Mouse (Mus musculus): ENCODE data around the gene Gm49380. TPM values are rescaled to one million over a fixed set of nuclear protein-coding genes. Genes with fewer than 3 reads are reported as not detected.
"Not testable (repeated sequence)": the region's sequence is repeated elsewhere in the genome, so short reads cannot be mapped to it uniquely, and the experiment has no call there.

Gene Gm49380
- polyA plus RNA-seq, 1 experiment from 2014 or later: 0.36 TPM

DNA sequence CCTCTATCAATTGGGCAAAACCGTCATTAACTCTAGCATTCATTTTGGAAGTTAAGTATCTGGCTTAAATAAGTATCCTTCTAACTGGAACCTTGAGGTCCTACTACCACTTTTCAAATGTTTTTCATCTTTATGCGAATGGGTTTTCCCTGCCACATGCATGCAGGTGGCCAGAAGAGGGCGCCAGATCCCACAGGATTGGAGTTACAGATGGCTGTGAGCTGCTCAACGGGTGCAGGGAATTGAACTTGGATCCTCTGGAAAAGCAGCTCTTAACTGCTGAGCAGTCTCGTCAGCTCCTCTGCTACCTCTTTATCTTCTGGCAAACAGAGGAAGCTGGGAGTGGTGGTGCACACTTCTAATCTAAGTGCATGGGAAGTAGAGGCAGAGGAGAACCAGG is 5.7 kb upstream of the Gm49380 start:
- Histone ChIP-seq H3K4me3 (no peak overlapping the region), H3K36me3 (replicated peaks) (no peaks in the 10 kb centered on the region), H3K4me1 (0 out of 2 replicates have a peak, but pooled peaks cover 3% of the 10 kb centered on the region), H3K27ac (no peak overlapping the region), H3K9me3 (no peaks in the 10 kb centered on the region), H3K27me3 (ENCODE audit: poor library complexity, severe bottlenecking) (no peaks in the 10 kb centered on the region)
- DNase-seq (ENCODE audit: extremely low spot score, low spot score): no peak
- 51% methylated on average over 5 of the region's 5 CpGs for WGBS

DNA sequence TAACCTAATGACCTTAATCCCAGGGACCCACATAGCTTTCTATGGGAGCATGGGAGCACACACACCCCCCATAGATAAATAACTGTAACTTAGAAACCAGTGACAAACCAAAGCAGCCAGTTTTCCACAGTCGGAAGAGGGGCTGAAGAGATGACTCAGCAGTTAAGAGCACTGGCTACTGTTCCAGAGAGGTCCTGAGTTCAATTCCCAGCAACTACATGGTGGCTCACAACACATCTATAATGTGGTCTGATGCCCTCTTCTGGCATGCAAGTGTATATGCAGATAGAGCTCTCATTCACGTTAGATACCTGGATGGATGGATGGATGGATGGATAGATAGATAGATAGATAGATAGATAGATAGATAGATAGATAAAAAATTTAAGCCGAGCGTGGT is 2.9 kb upstream of the Gm49380 start:
- no peak for DNase-seq (ENCODE audit: extremely low spot score, low spot score)

DNA sequence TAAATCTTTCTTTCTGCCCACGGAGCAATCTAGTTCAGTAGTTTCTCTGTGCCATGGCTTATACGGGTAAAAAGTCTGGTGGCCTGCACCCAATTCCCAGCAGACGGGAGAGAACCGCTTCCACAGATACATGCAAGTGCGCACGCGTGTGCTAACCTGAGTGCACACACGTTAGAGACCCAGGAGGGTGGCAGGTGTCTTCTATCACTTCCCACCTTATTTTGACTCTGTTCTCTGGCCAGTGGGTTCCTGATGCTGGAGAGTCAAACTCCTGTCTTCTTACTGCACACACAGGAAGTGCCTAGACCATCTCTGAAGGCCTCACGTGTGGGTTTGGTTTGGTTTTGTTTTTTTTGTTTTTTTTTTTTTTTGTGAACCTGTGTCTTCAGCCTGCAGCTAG is 2.3 kb upstream of the Gm49380 start:
- Histone ChIP-seq H3K27ac (no peak overlapping the region), H3K9me3 (no peaks in the 10 kb centered on the region), H3K4me3 (no peak overlapping the region), H3K36me3 (replicated peaks) (peaks cover 8% of the 10 kb centered on the region), H3K4me1 (peaks cover 26% of the 10 kb centered on the region), H3K27me3 (ENCODE audit: poor library complexity, severe bottlenecking) (no peaks in the 10 kb centered on the region)
- DNase-seq (ENCODE audit: extremely low spot score, low spot score): no peak
- 94% methylated on average over 9 of the region's 9 CpGs for WGBS

More for the DNA sequence above, 2.9 kb upstream of the Gm49380 start:
- Histone ChIP-seq H3K4me1 (peaks cover 21% of the 10 kb centered on the region), H3K36me3 (replicated peaks) (peaks cover 4% of the 10 kb centered on the region; the same call in 1 of the 2 replicates), H3K9me3 (no peaks in the 10 kb centered on the region), H3K27ac (no peak overlapping the region), H3K27me3 (ENCODE audit: poor library complexity, severe bottlenecking) (no peaks in the 10 kb centered on the region), H3K4me3 (no peak overlapping the region)
- 87% methylated on average over 4 of the region's 4 CpGs for WGBS

DNA sequence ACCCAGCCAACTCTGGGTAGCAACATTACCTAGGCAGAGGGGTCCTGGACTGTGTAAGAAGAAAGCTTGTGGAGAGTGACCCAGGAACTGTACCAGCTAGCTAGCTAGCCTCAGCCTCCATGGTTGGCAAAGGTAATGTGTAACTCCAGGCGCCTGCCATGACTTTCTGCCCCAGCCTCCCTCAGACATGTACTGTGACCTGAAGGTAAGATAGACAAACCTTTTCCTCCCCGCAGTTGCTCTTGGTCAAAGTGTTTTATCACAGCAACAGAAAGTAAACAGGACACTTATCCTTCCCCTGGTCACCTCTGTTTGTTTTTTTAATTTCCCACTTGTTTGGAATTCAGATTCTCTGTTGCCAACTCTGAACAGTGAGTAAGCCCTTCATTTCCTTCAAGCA is 1.2 kb upstream of the Gm49380 start:
- H3K27ac ChIP-seq: peak overlapping the region; percentile 95

DNA sequence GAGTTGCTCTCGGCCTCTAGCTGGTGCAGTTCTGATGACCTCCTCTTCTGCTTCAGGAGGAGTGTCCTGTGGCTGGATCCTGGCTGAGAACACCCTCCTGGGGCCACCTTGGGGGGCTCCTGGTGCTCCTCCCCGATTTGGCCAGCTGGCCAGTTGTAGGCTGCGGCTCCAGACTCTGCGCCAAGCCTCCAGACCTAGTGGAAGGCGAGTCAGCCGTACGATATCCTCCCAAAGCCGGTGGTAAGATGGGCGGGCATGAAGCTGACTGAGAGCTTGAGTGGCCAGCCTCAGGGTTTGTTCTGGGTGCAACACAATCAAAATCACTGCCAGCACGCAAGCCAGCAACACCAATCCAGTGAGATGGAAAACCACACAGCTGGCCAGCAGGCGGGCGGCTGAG is 1.4 kb downstream of the Gm49380 start:
- not testable (repeated sequence) for H3K27ac ChIP-seq; DNase-seq (ENCODE audit: extremely low spot score, low spot score); H3K27me3 ChIP-seq (ENCODE audit: poor library complexity, severe bottlenecking); H3K9me3 ChIP-seq
- peaks cover 43% of the 10 kb centered on the region for H3K36me3 ChIP-seq (replicated peaks)
- H3K4me3 ChIP-seq: peak overlapping the region; percentile 90
- WGBS: 74% methylated on average over 9 of the region's 12 CpGs
- H3K4me1 ChIP-seq: peaks cover 63% of the 10 kb centered on the region

More for the DNA sequence above, 1.2 kb upstream of the Gm49380 start:
- peaks cover 18% of the 10 kb centered on the region for H3K36me3 ChIP-seq (replicated peaks)
- peaks cover 37% of the 10 kb centered on the region for H3K4me1 ChIP-seq
- H3K27me3 ChIP-seq (ENCODE audit: poor library complexity, severe bottlenecking): no peaks in the 10 kb centered on the region
- no peak for DNase-seq (ENCODE audit: extremely low spot score, low spot score)
- no peak overlapping the region for H3K4me3 ChIP-seq
- no peaks in the 10 kb centered on the region for H3K9me3 ChIP-seq
- 89% methylated on average over 2 of the region's 2 CpGs for WGBS

DNA sequence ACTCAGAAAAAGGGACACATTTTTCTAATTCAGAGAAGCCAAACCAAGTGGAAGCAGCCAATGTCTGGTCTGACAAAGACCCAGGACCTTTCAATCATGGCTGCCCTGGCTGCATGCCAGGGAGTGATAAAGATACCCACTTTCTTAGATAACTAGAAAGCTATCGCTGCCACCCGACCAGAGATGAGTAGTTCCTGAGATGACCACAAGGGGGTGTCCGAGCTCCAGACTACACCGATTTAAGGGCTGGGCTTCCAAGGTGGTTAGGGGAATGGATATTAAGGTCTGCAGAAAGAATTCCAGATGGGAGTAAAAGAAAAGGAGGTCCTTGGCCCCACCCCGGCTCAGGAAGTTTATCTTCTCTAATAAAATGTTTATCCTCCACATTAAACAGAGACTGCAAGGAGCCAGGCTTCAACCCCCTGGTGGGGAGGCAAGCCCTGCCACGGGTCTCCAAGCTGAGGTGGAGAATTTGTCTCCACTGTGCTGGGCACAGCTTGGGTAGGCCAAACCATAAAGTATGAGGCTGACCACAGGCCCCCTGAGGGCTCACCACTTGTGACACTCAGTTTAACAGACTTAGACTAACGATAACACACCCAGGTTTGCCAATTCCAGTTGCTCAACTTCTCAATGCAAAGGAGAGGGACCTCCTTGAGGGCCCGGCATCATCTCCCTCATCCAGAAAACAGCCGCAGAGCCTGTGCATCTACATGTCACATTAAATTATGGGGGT is 3.8 kb downstream of the Gm49380 start:
- WGBS: 38% methylated on average over 9 of the region's 9 CpGs
- Histone ChIP-seq H3K4me1 (peaks cover 82% of the 10 kb centered on the region), H3K4me3 (peak overlapping the region; percentile 31), H3K27ac (0 out of 2 replicates have a peak overlapping the region, but pooled peaks have one; percentile 44), H3K36me3 (replicated peaks) (peaks cover 64% of the 10 kb centered on the region), H3K9me3 (no peaks in the 10 kb centered on the region), H3K27me3 (ENCODE audit: poor library complexity, severe bottlenecking) (no peaks in the 10 kb centered on the region)
- peak; percentile 74 for DNase-seq (ENCODE audit: extremely low spot score, low spot score)

DNA sequence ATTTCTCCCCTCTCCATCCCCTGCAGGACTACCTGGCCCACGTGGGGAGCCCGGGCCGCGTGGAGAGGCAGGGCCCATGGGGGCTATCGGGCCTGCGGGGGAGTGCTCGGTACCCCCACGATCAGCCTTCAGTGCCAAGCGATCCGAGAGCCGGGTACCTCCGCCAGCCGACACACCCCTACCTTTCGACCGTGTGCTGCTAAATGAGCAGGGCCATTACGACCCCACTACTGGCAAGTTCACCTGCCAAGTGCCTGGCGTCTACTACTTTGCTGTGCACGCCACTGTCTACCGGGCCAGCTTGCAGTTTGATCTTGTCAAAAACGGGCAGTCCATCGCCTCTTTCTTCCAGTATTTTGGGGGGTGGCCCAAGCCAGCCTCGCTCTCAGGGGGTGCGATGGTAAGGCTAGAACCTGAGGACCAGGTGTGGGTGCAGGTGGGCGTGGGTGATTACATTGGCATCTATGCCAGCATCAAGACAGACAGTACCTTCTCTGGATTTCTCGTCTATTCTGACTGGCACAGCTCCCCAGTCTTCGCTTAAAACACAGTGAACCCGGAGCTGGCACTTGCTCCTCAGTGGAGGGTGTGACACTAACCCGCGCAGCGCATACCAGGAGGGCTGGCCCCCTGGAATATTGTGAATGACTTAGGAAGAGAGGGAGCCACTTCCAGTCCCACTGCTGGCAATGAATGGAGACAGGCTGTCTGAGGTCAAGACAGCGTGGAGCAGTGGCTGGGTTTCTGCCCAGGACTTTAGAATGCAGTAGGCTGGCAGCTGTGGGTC is 4.8 kb downstream of the Gm49380 start:
- Histone ChIP-seq H3K4me3 (peak overlapping the region; percentile 31), H3K27ac (peak overlapping the region; percentile 72), H3K36me3 (replicated peaks) (peaks cover 74% of the 10 kb centered on the region), H3K27me3 (ENCODE audit: poor library complexity, severe bottlenecking) (no peaks in the 10 kb centered on the region), H3K9me3 (no peaks in the 10 kb centered on the region), H3K4me1 (peaks cover 73% of the 10 kb centered on the region)
- no peak for DNase-seq (ENCODE audit: extremely low spot score, low spot score)
- 81% methylated on average over 31 of the region's 31 CpGs for whole genome bisulfite sequencing

DNA sequence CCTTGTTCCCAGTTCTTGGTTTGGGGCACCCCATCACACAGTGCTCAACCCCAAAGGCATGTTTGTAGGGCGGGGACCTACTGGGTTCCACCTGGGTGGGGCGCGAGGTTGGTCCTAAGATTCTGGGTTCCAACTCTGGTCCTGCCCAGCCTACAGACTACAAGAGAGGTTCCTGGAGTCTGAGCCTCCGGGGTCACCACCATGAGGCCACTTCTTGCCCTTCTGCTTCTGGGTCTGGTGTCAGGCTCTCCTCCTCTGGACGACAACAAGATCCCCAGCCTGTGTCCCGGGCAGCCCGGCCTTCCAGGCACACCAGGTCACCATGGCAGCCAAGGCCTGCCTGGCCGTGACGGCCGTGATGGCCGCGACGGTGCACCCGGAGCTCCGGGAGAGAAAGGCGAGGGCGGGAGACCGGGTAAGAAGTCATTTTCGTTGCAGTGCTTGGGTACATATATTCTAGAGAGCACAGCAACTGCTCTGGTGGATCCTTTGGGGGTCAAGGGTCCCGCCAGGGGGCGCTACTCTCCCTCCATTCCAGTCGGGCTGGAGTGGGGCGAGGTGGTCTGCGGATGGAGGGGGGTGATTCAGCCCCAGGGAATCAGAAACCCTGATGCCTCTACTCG is 5.6 kb downstream of the Gm49380 start:
- peaks cover 82% of the 10 kb centered on the region for H3K36me3 ChIP-seq (replicated peaks)

DNA sequence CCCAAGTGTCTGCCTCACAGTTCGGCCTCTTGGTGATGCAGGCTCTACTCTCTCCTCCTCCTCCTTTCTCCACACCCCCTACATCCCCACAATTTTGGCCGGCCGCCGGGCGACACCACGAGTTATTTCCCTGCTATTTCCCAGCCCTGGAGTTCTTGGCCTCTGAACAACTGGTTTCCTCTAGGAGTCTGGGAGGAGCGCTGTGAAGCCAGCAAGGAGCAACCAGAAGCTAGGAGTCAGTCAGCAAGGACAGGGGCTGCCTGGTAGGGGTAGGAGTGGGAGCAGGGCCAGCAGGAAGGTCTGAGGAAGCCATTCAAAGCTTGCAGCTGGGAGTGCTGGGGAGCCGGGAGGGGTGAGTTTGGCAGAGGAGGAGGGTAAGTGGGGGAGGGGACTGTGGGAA is 6.2 kb downstream of the Gm49380 start, which contains the start of gene C1qtnf5:
TSS of gene C1qtnf5 (plus strand) at position 136 of the 400 bp plus-strand sequence.
- Histone ChIP-seq H3K4me1 (peaks cover 75% of the 10 kb centered on the region), H3K4me3 (peak within 1 kb of the TSS; percentile 31), H3K27ac (peak within 1 kb of the TSS; percentile 72), H3K27me3 (ENCODE audit: poor library complexity, severe bottlenecking) (no peaks in the 10 kb centered on the region), H3K36me3 (replicated peaks) (peaks cover 87% of the 10 kb centered on the region), H3K9me3 (no peaks in the 10 kb centered on the region)
- 49% methylated on average over 8 of the region's 8 CpGs for WGBS
- no peak for DNase-seq (ENCODE audit: extremely low spot score, low spot score)

More for the DNA sequence above, 5.6 kb downstream of the Gm49380 start:
- peak overlapping the region; percentile 72 for H3K27ac ChIP-seq
- no peaks in the 10 kb centered on the region for H3K9me3 ChIP-seq
- H3K4me1 ChIP-seq: peaks cover 75% of the 10 kb centered on the region
- peak overlapping the region; percentile 31 for H3K4me3 ChIP-seq
- H3K27me3 ChIP-seq (ENCODE audit: poor library complexity, severe bottlenecking): no peaks in the 10 kb centered on the region
- no peak for DNase-seq (ENCODE audit: extremely low spot score, low spot score)
- 36% methylated on average over 25 of the region's 25 CpGs for WGBS

DNA sequence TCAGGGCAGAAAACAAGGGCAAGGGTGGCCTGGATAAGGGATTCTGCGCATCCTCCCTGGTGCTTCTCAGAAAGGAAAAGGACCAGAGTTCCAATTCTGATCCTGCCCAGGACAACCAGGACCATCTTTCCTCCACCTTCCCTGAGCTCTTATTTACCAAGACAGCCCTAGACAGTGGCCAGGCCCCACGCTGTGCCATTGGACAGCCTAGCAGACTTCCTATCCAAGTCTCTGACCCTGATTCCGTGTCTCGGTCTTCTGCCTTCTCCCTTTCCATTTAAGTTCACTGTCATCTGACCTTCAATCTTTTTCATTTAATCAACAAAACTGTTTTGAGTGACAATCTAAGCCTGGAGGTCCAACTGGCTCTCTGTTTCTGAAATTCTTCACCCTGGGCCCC is 6.7 kb downstream of the Gm49380 start:
- H3K4me1 ChIP-seq: peaks cover 75% of the 10 kb centered on the region
- H3K36me3 ChIP-seq (replicated peaks): peaks cover 84% of the 10 kb centered on the region
- WGBS: 76% methylated on average over 4 of the region's 4 CpGs
- H3K27me3 ChIP-seq (ENCODE audit: poor library complexity, severe bottlenecking): no peaks in the 10 kb centered on the region
- no peak overlapping the region; the same call in 1 of the 2 replicates for H3K4me3 ChIP-seq
- peak overlapping the region; percentile 72 for H3K27ac ChIP-seq
- H3K9me3 ChIP-seq: no peaks in the 10 kb centered on the region
- DNase-seq (ENCODE audit: extremely low spot score, low spot score): no peak

DNA sequence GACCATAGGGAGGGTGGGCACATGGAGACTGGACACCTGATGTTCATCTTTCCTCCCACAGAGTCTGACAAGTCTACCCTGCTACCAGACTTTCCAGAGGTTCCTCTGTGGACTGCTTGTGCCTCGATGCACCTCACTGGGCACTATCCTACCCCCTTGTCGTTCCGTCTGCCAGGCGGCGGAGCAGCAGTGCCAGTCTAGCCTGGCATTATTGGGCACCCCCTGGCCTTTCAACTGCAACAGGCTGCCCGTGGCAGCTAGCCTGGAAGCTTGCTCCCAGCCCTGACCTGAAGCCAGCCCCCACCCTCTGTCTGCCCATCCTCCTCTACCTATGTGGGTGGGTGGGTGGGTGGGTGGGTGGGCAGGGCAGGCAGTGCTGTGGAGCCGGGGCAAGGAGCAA is 7.1 kb downstream of the Gm49380 start:
- DNase-seq (ENCODE audit: extremely low spot score, low spot score): no peak
- Histone ChIP-seq H3K27ac (peak overlapping the region; percentile 72), H3K36me3 (replicated peaks) (peaks cover 84% of the 10 kb centered on the region), H3K4me3 (no peak overlapping the region; the same call in 1 of the 2 replicates), H3K27me3 (ENCODE audit: poor library complexity, severe bottlenecking) (no peaks in the 10 kb centered on the region), H3K9me3 (no peaks in the 10 kb centered on the region), H3K4me1 (peaks cover 78% of the 10 kb centered on the region)
- 96% methylated on average over 7 of the region's 7 CpGs for WGBS

DNA sequence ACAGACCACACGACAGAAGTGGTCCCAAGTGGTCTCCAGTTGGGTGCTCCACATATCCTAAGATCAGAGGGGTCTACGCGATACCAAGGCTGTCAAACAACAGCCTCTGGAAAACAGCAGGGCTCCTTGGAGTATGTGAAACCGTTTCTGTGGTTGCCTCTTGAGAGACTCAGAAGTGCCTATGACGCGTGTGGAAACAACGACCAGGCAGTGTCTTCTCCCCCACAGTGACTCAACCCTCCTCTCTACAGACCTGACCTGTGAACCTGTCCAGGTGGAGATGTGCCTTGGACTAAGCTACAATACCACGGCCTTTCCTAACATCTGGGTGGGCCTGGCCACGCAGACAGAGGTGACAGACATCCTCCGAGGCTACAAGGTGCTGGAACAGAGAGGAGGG is 7.5 kb downstream of the Gm49380 start:
- H3K27me3 ChIP-seq (ENCODE audit: poor library complexity, severe bottlenecking): no peaks in the 10 kb centered on the region
- 94% methylated on average over 10 of the region's 10 CpGs for WGBS
- DNase-seq (ENCODE audit: extremely low spot score, low spot score): no peak
- H3K4me1 ChIP-seq: peaks cover 76% of the 10 kb centered on the region
- no peaks in the 10 kb centered on the region for H3K9me3 ChIP-seq
- no peak overlapping the region for H3K4me3 ChIP-seq
- peaks cover 82% of the 10 kb centered on the region for H3K36me3 ChIP-seq (replicated peaks)
- H3K27ac ChIP-seq: no peak overlapping the region

All from forebrain, embryonic 10.5 days (tissue).